Mouse (Mus musculus) adrenal gland, postnatal 25 days (tissue): ENCODE results near the gene Slc39a7. TPM values are rescaled to one million over a fixed set of nuclear protein-coding genes. Genes with fewer than 3 reads are reported as not detected.
"Not testable (repeated sequence)": the region's sequence is repeated elsewhere in the genome, so short reads cannot be mapped to it uniquely, and the experiment has no call there.

Source experiments
- DNase-seq: peaks from one replicate; pipeline ENCODE4 v3.0.0; 2021; ENCODE audit warnings: mixed read lengths
- total RNA-seq: library from RNA; stranded (reverse); gene quantifications from 2 replicates; pipeline ENCODE4 v1.2.3, GENCODE M21; 2021

Slc39a7 gene
- total RNA-seq, 1 experiment from 2014 or later = 162 TPM

DNA sequence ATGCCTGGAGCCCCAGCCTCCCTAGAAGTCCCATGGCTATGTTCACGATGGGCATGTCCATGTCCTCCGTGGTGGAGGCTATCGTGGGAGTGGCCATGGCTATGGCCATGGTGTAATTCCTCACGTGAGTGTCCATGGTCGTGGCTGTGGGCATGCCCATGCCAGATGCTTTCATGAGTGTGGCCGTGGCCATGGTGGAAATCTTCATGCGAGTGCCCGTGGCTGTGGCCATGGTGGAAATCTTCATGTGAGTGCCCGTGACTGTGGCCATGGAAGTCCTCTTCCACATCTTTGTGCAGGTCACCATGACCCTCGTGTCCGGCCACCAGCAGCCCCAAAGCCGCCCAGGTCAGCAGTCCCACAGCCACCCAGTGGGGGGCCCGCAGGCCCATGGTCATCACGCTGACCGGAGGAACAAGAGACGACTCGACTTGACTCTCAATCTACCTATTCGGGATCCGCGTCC, 588 bp downstream of the Slc39a7 start:
- no peak for DNase-seq

GRCm38 (mm10) chr17:34029890-34030595, 1.4 kb downstream of the Slc39a7 start:
- no peak for DNase-seq

DNA sequence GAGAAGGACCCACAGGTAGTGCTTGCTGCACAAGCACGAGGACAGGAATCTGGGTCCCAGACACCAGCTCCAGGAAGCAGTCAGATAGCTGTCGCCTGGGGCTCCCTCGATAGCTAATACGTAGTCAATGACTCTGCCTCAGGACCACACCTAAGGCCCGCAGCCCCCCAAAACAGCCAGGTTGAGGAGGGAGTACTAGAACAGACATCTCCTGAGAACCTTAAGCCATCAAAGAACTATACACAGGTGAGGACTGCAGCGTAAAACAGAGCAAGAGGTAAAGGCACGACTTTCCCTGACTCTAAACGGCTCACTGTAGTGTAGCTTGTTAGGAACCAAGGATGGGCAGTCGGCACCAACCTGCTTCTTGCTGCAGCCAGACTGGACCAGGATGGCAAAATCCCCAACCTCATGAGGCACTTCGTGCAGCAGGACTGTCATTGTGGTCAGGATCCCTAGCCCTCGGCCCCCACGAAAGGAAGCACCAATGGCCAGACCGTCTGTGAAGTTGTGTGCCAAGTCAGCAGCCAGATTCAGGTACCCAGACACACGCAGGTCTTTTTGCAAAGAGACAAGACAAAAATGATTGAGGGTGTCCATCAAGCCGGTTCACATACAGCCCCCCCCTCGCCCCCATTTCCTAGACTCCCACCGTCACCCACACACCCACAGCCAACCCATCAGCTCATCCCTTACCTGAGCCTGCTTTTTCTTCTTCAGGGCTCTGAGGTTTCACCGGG, 2.2 kb downstream of the Slc39a7 start:
- no peak for DNase-seq

DNA sequence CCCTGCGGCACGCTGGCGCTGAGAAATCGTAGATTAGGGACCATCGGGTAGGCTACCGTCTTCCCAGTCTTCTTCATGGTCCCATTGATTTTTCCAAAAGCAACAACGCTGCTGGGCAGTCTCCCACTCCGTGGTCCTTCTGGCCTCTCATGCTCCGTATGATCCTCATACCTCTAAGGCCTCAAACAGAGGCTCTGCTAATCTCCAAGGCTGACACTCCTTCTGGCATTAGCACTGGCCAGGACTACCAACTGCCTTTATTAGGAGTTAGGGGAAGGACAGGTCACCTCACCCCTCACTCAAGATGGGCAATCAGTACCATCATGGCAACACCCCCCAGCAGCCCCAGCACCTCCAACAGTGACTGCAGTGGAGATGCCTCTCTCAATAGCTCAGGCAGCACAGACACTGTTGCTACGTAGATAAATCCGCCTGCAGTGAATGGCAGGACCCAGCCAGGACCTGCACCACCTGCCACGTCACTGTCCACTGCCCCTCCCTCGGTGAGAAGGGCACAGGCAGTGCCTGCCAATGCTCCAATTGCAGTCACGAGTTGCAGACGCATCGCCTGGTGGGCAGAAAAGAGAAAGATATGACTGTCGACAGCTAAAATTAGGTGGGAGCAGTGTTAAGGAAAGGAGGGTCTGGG, 2.9 kb downstream of the Slc39a7 start:
- DNase-seq = no peak

- peak; percentile 95 for DNase-seq
These were observed 3.7 kb downstream of the Slc39a7 start, which contains the start of gene H2-Ke6 for GRCm38 (mm10) chr17:34027656-34028223. Gene H2-Ke6 (minus strand): TSS chr17:34028060.

GRCm38 (mm10) chr17:34026917-34027655, 4.4 kb downstream of the Slc39a7 start:
- DNase-seq = peak; percentile 43

GRCm38 (mm10) chr17:34026221-34026620, 5.3 kb downstream of the Slc39a7 start:
- no peak for DNase-seq

DNA sequence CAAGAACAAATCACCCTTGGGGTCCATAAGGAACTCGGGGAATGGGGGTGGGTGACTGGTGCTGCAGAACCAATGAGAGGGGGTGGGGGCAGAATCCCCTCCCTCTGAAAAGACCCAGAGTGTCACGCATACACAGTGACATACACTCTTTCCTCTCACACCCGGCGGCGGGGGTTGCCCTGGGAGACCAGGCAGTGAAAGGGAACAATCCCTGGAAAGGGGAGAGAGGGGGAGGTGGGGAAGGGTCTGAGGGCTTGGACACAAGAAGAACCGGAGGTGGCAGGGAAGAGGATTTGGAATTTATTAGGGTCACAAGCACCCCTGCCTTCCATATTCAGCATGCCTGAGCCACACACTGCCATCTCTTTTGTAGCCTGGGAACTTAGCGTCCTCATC, 5.7 kb downstream of the Slc39a7 start:
- DNase-seq = peak; percentile 6

DNA sequence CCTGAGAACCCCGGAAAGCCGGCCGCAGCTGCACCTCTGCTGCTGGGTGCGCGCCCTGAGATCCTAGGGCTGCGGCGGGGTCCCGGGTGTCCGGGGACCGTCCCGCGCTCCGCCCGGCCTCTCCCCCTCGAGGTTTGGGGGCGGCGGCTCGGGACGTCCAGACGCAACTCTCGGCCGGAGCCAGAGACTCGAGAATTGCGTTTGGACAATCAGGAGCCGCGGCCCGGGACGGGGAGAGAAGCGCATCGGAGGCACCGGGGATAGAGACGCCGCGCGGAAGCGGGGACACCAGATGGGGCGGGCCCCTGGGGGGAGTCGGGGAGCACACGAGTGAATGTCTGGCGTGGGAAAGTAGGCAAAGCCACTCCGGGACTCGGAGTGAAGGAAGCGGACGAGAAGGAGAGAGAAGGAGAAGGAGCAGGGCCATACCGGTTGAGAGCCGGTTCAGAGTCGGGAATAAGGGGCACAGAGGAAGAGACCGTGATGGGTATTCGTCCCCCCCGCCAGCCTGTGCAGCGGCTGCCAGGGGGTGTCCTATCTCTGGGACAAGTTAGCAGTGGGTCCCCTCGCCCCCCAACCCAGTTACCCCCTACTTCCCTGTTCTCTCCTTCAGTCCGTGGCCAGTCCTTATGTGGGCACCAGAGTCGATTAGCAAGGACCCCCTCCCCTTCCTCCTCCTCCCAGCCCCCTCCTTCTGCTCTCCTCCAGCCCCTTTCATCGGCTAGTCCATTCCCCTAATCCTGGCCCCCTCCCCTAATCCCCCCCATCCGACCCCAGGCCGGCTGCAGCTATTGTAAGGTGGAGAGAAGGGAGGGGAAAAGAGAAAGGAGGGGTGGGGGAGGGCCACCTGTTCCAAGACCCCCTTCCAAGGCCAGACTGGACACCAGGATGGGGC, 6.4 kb downstream of the Slc39a7 start:
- DNase-seq = peak; percentile 61

DNA sequence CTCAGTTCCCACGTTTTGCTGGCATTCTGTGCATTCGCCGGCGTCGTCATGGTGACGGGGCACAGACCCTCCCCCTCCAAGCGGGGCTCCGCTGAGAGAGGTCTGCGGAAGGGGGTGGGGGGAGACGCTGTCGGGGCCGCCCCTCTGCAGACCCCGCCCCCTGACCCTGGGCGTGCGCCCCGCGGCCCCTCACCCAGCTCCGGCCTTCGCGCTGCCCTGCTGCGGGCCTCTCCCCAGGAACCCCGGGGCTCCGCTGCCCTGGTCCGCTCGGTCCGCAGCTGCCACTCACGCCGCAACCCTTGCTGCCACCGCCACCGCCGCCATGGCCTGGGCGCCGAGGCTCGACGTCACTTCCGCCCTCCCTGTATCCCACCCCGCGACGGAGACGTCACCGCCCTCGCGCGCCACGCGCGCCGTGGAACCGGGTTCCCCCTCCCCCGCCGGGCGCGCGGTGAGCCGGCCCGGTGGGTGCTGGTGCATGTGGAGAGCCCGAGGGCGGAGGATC, 7.1 kb downstream of the Slc39a7 start, which contains the start of gene Ring1:
TSS of gene Ring1 (minus strand) at position 364 of the 505 bp plus-strand sequence.
- peak; percentile 91 for DNase-seq

GRCm38 (mm10) chr17:34023678-34024077, 7.8 kb downstream of the Slc39a7 start:
- DNase-seq = no peak

DNA sequence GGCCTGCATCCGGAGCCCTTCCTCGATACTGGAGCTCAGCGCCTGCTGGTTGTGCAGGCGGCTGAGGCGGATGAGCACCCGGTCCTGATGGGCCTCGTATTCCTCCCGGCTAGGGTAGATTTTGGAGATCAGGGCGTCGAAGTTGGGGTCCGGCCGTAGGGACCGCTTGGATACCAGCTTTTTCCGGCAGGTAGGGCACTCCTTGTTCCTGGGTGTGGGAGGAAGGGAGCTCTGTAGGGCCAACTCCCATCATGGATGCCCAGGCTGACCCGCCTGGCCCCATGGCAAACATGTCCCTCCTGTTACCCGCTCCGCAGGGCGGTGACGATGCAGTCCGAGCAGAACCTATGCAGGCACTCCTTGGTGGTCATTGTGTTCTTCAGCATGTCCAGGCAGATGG, 8.5 kb downstream of the Slc39a7 start:
- DNase-seq = peak; percentile 4

- DNase-seq = no peak
These were observed 9.1 kb downstream of the Slc39a7 start for GRCm38 (mm10) chr17:34022414-34022783.

GRCm38 (mm10) chr17:34021539-34022413, 9.7 kb downstream of the Slc39a7 start:
- DNase-seq = peak; percentile 6

DNA sequence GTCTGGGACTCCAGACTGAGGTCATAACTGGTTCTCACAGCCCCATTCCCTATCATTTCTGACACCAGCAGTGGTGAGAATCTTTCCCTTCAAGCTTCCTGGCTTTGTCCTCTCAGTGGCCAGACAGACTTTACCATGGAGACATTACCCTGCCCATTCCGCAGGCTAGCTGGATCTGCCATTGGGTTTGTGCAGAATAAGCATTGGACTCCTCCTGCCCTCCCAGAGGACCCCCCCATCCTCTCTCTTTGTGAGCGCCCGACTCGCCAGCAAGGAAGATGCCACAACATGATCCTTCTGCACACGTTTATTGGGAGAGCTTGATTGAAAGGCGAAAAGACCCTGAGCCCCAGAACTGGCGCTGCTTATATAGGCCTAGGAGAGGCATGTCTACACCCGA, 18.0 kb downstream of the Slc39a7 start:
- no peak for DNase-seq

- DNase-seq = no peak
These were observed 21.3 kb downstream of the Slc39a7 start for GRCm38 (mm10) chr17:34010156-34010555.

GRCm38 (mm10) chr17:34006570-34006969, 24.9 kb downstream of the Slc39a7 start:
- DNase-seq = no peak

DNA sequence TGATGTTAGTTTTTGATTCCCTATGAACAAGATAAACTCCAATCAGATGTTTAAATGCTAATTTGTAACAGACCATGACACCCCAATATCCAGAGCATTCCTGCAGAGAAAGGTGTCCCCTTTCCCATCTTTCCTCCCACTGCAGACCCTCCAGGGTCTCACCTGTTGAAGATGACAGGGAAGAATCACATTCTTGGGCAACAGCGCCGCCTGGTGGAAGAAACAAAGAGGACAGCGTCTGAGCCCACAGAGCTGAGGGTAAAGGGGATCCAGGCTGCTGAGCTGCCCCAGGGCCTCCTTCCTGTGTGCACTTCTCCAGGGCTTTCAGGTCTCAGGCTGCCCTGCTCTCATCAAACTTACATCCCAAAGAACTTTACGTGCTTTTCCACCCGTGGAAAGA, 28.1 kb downstream of the Slc39a7 start:
- DNase-seq = peak; percentile 45

DNA sequence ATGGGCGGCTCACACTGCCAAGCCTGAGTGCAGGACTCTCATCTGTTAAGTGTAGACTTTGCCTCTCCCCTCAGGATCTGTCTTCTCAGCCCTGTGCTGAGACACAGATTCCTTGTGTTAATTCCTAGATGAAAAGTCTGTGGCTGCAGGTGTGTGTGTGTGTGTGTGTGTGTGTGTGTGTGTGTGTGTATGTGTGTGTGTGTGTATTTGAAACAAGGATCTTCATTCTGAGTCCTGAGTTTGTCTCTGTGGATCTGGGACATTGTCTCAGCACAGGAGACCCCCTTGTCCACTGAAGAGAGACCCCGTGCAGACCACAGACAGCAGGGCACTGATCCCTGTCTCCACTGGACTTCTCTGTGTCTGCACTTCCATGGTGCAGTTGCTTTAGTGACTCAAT, 30.7 kb downstream of the Slc39a7 start:
- not testable (repeated sequence) for DNase-seq

DNA sequence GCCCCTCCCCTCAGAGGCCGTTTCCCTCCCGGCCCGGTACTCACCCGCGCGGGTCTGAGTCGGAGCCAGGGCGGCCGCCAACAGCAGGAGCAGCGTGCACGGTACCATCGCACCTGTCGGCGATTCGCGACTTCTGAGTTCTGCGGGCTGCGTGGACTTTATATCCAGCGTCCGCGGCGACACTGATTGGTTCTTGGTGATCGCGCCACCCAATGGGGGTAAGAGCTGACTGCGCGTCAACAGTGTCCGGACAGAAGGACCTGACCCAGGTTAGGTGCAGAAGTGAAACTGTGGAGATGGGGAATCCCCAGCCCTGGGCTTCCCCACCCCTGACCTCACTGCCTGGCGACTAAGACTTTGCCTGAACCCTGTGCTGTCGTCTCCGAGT, 31.3 kb downstream of the Slc39a7 start, which contains the start of gene H2-K1:
TSS of gene H2-K1 (minus strand) at position 198 of the 388 bp plus-strand sequence.
- peak; percentile 92 for DNase-seq
